Mouse (Mus musculus): ENCODE data around the gene Dmrta2.
A peak's percentile ranks its signal among the peaks of the same experiment; 100 is the strongest.

Dmrta2 gene

GRCm38 (mm10) chr4:109979461-109980320 lies 1.8 kb downstream of the Dmrta2 start:
- DNase-seq (ENCODE audit: low spot score), result no peak

GRCm38 (mm10) chr4:109980321-109981082 lies 2.6 kb downstream of the Dmrta2 start:
- DNase-seq (ENCODE audit: low spot score), result no peak

- DNase-seq (ENCODE audit: low spot score), result no peak
Observed at GRCm38 (mm10) chr4:109981083-109981870, 3.4 kb downstream of the Dmrta2 start.

- no peak for DNase-seq (ENCODE audit: low spot score)
Observed at GRCm38 (mm10) chr4:109981871-109982680, 4.2 kb downstream of the Dmrta2 start.

GRCm38 (mm10) chr4:109982681-109983265 lies 4.9 kb downstream of the Dmrta2 start:
- DNase-seq (ENCODE audit: low spot score), result no peak

GRCm38 (mm10) chr4:109983281-109984001 lies 5.6 kb downstream of the Dmrta2 start:
- no peak for DNase-seq (ENCODE audit: low spot score)

- DNase-seq (ENCODE audit: low spot score), result no peak
Observed at GRCm38 (mm10) chr4:109984011-109984411, 6.2 kb downstream of the Dmrta2 start.

- no peak for DNase-seq (ENCODE audit: low spot score)
Observed at GRCm38 (mm10) chr4:109984496-109985423, 6.9 kb downstream of the Dmrta2 start.

GRCm38 (mm10) chr4:109985424-109986172 lies 7.7 kb downstream of the Dmrta2 start:
- no peak for DNase-seq (ENCODE audit: low spot score)

GRCm38 (mm10) chr4:109986301-109986700 lies 8.4 kb downstream of the Dmrta2 start:
- no peak for DNase-seq (ENCODE audit: low spot score)

GRCm38 (mm10) chr4:109986748-109987355 lies 9.0 kb downstream of the Dmrta2 start:
- DNase-seq (ENCODE audit: low spot score), result no peak

- DNase-seq (ENCODE audit: low spot score), result no peak
Observed at GRCm38 (mm10) chr4:109987560-109988362, 9.9 kb downstream of the Dmrta2 start.

- DNase-seq (ENCODE audit: low spot score), result no peak
Observed at GRCm38 (mm10) chr4:109988411-109988810, 10.6 kb downstream of the Dmrta2 start.

GRCm38 (mm10) chr4:109989213-109989612 lies 11.4 kb downstream of the Dmrta2 start:
- no peak for DNase-seq (ENCODE audit: low spot score)

- no peak for DNase-seq (ENCODE audit: low spot score)
Observed at GRCm38 (mm10) chr4:110006044-110006443, 28.2 kb downstream of the Dmrta2 start.

- DNase-seq (ENCODE audit: low spot score), result no peak
Observed at GRCm38 (mm10) chr4:110019145-110019544, 41.3 kb downstream of the Dmrta2 start.

GRCm38 (mm10) chr4:110020255-110020654 lies 42.4 kb downstream of the Dmrta2 start:
- DNase-seq (ENCODE audit: low spot score), result peak; percentile 22

All from T-cell, adult 2 months (primary cell).